Mouse (Mus musculus) stomach, embryonic 16.5 days (tissue): ENCODE data around the gene Agap1. TPM values are rescaled to one million over a fixed set of nuclear protein-coding genes. Genes with fewer than 3 reads are reported as not detected.

Experiments used
- ATAC-seq: fragments of 200-750 bp; cut with Nextera tagmentation; 2 replicates; pipeline ENCODE4 v1.8.0; 2017; ENCODE audit warnings: moderate number of reproducible peaks, moderate TSS enrichment; ENCODE audit not compliant: insufficient read depth, low FRiP score
- H3K27ac ChIP-seq: fragments of 300-500 bp; sonication (generic); 2 replicates; pipeline ENCODE4 v1.5.1; 2014; ENCODE audit warnings: low read length
- H3K27me3 ChIP-seq: fragments of 300-500 bp; sonication (generic); 2 replicates; pipeline ENCODE4 v1.6.1; 2014; ENCODE audit warnings: low read length, control low read depth, mixed read lengths; ENCODE audit not compliant: control insufficient read depth, insufficient read depth
- H3K36me3 ChIP-seq: fragments of 300-500 bp; sonication (generic); 2 replicates; pipeline ENCODE4 v1.6.1; 2014; ENCODE audit warnings: low read length; ENCODE audit not compliant: control insufficient read depth, insufficient read depth
- H3K4me1 ChIP-seq: fragments of 300-500 bp; sonication (generic); 2 replicates; pipeline ENCODE4 v1.6.1; 2014; ENCODE audit warnings: low read length, control low read depth, mixed read lengths; ENCODE audit not compliant: control insufficient read depth, insufficient read depth
- H3K4me2 ChIP-seq: fragments of 300-500 bp; sonication (generic); 2 replicates; pipeline ENCODE4 v1.6.1; 2014; ENCODE audit warnings: low read depth, low read length, mixed read lengths
- H3K4me3 ChIP-seq: fragments of 300-500 bp; sonication (generic); replicated peaks from 2 replicates; pipeline ENCODE4 v1.5.1; 2014; ENCODE audit warnings: mild to moderate bottlenecking, low read length
- H3K9ac ChIP-seq: fragments of 300-500 bp; sonication (generic); 2 replicates; pipeline ENCODE4 v1.6.1; 2014; ENCODE audit warnings: low read length
- H3K9me3 ChIP-seq: fragments of 300-500 bp; sonication (generic); replicated peaks from 2 replicates; pipeline ENCODE4 v1.6.1; 2016; ENCODE audit warnings: low read length, control low read depth; ENCODE audit not compliant: control insufficient read depth
- WGBS: fragments of 180-500 bp; shearing (Covaris S2); extraction: QIAGEN DNeasy Blood & Tissue Kit; methylation state at CpG from one replicate; pipeline ENCODE4 v1.1.7; 2014; 5-methylcytosine and 5-hydroxymethylcytosine counted together
- polyA plus RNA-seq: library from polyadenylated mRNA; unstranded; fragments of >200 nt; fragmentation: Nextera tagmentation; extraction: Ambion mirVana; gene quantifications from 2 replicates; pipeline ENCODE4 v1.2.1, GENCODE M21; 2015

Agap1 gene
- polyA plus RNA-seq, 1 experiment from 2014 or later: 5.8 TPM

GRCm38 (mm10) chr1:89509763-89510340, 55.2 kb downstream of the Agap1 start:
- no peak for ATAC-seq
- Histone ChIP-seq H3K4me2 (no peak overlapping the region), H3K27ac (no peak overlapping the region), H3K36me3 (no peaks in the 10 kb centered on the region), H3K4me1 (peaks cover 11% of the 10 kb centered on the region; the same call in 1 of the 2 replicates), H3K27me3 (no peaks in the 10 kb centered on the region), H3K9me3 (no peaks in the 10 kb centered on the region), H3K9ac (no peak overlapping the region), H3K4me3 (no peak overlapping the region)
- 43% methylated on average over 8 of the region's 8 CpGs for WGBS

- Histone ChIP-seq H3K9me3 (no peaks in the 10 kb centered on the region), H3K4me1 (peaks cover 11% of the 10 kb centered on the region; the same call in 1 of the 2 replicates), H3K36me3 (no peaks in the 10 kb centered on the region), H3K27me3 (no peaks in the 10 kb centered on the region), H3K27ac (no peak overlapping the region), H3K4me2 (no peak overlapping the region), H3K4me3 (no peak overlapping the region), H3K9ac (no peak overlapping the region)
- WGBS: 53% methylated on average over 8 of the region's 8 CpGs
- ATAC-seq: no peak
Observed at GRCm38 (mm10) chr1:89510731-89511130, 56.1 kb downstream of the Agap1 start.

GRCm38 (mm10) chr1:89513616-89514283, 59.1 kb downstream of the Agap1 start:
- no peaks in the 10 kb centered on the region for H3K36me3 ChIP-seq
- H3K27me3 ChIP-seq: no peaks in the 10 kb centered on the region
- peak overlapping the region; percentile 5; the same call in 1 of the 2 replicates for H3K27ac ChIP-seq
- no peak overlapping the region for H3K4me2 ChIP-seq
- WGBS: 76% methylated on average over 8 of the region's 8 CpGs
- H3K4me1 ChIP-seq: peaks cover 13% of the 10 kb centered on the region; the same call in 1 of the 2 replicates
- ATAC-seq: 0 out of 2 replicates have a peak, but pooled peaks have one; percentile 31
- H3K9ac ChIP-seq: no peak overlapping the region
- no peak overlapping the region for H3K4me3 ChIP-seq
- no peaks in the 10 kb centered on the region for H3K9me3 ChIP-seq

- no peak for ATAC-seq
- Histone ChIP-seq H3K9ac (no peak overlapping the region), H3K27me3 (no peaks in the 10 kb centered on the region), H3K4me1 (0 out of 2 replicates have a peak, but pooled peaks cover 2% of the 10 kb centered on the region), H3K36me3 (no peaks in the 10 kb centered on the region), H3K4me2 (no peak overlapping the region), H3K4me3 (no peak overlapping the region), H3K27ac (no peak overlapping the region), H3K9me3 (no peaks in the 10 kb centered on the region)
- WGBS: 65% methylated on average over 11 of the region's 11 CpGs
Observed at GRCm38 (mm10) chr1:89515808-89516560, 61.4 kb downstream of the Agap1 start.

- no peak for ATAC-seq
- WGBS: 37% methylated on average over 5 of the region's 5 CpGs
- peaks cover 6% of the 10 kb centered on the region; the same call in 1 of the 2 replicates for H3K4me1 ChIP-seq
Observed at GRCm38 (mm10) chr1:89517817-89518216, 63.2 kb downstream of the Agap1 start.

GRCm38 (mm10) chr1:89519914-89520643, 65.5 kb downstream of the Agap1 start:
- no peak overlapping the region for H3K4me2 ChIP-seq
- no peaks in the 10 kb centered on the region for H3K27me3 ChIP-seq
- peaks cover 14% of the 10 kb centered on the region for H3K4me1 ChIP-seq
- no peaks in the 10 kb centered on the region for H3K36me3 ChIP-seq
- no peaks in the 10 kb centered on the region for H3K9me3 ChIP-seq
- no peak for ATAC-seq
- H3K9ac ChIP-seq: no peak overlapping the region
- no peak overlapping the region for H3K27ac ChIP-seq
- WGBS: 71% methylated on average over 17 of the region's 17 CpGs
- no peak overlapping the region for H3K4me3 ChIP-seq

More at GRCm38 (mm10) chr1:89517817-89518216, 63.2 kb downstream of the Agap1 start:
- Histone ChIP-seq H3K9ac (no peak overlapping the region), H3K36me3 (no peaks in the 10 kb centered on the region), H3K4me3 (no peak overlapping the region), H3K27me3 (no peaks in the 10 kb centered on the region), H3K4me2 (no peak overlapping the region), H3K9me3 (no peaks in the 10 kb centered on the region), H3K27ac (no peak overlapping the region)

- Histone ChIP-seq H3K36me3 (no peaks in the 10 kb centered on the region), H3K27ac (no peak overlapping the region), H3K4me3 (no peak overlapping the region), H3K9ac (no peak overlapping the region), H3K27me3 (no peaks in the 10 kb centered on the region), H3K4me2 (no peak overlapping the region), H3K4me1 (peaks cover 19% of the 10 kb centered on the region), H3K9me3 (no peaks in the 10 kb centered on the region)
- ATAC-seq: no peak
- 65% methylated on average over 11 of the region's 11 CpGs for WGBS
Observed at GRCm38 (mm10) chr1:89521406-89521805, 66.8 kb downstream of the Agap1 start.

- no peaks in the 10 kb centered on the region for H3K36me3 ChIP-seq
- no peak overlapping the region for H3K4me2 ChIP-seq
- ATAC-seq: no peak
- peaks cover 17% of the 10 kb centered on the region for H3K4me1 ChIP-seq
- H3K9ac ChIP-seq: no peak overlapping the region
- H3K9me3 ChIP-seq: no peaks in the 10 kb centered on the region
- WGBS: 69% methylated on average over 17 of the region's 17 CpGs
- H3K4me3 ChIP-seq: no peak overlapping the region
- no peak overlapping the region for H3K27ac ChIP-seq
- H3K27me3 ChIP-seq: no peaks in the 10 kb centered on the region
Observed at GRCm38 (mm10) chr1:89521935-89522535, 67.4 kb downstream of the Agap1 start.
